In the genomic region with DNA sequence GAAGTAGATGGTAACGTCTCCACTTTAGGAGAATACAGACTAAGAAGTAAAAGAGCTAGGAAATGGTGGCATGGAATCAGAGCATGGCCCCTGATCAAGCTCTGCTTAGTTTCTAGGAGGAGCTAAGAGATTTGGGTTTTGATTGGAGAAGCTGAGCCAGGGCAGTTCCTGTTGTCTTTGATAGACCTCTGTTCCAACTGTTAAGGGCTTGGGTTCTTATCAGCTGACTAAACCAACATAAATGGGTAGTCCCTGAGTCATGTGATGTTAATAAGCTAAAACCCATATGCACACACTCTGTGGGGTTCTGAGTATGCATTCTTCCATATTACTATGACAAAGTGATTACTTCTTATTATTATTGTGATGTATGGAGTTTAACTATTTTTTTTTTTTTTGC, we compare ENCODE assay signal across 35 mouse cellular contexts.
"Had no signal": no experiment of that assay in that cellular context is flagged by ENCODE, and none has a peak within 500 bp of the region (broad histone marks: within the 10 kb centered on the region; RNA-seq: fewer than 3 reads in every experiment).

No protein-coding gene starts in this region.

- H3K4me3 ChIP-seq: heart, embryonic 12.5 days; heart, embryonic 13.5 days; heart, embryonic 15.5 days; hindbrain, embryonic 10.5 days; hindbrain, embryonic 12.5 days; hindbrain, embryonic 13.5 days; hindbrain, embryonic 15.5 days; intestine, embryonic 15.5 days; kidney, embryonic 15.5 days; layer of hippocampus, adult 2 months; left cerebral cortex, adult 2 months had no signal

- H3K4me1 ChIP-seq: heart, embryonic 12.5 days; heart, embryonic 13.5 days; heart, embryonic 15.5 days; hindbrain, embryonic 10.5 days; hindbrain, embryonic 12.5 days; hindbrain, embryonic 13.5 days; hindbrain, embryonic 15.5 days; intestine, embryonic 15.5 days; kidney, embryonic 15.5 days had no signal

- H3K36me3 ChIP-seq: heart, embryonic 12.5 days; heart, embryonic 13.5 days; heart, embryonic 15.5 days; hindbrain, embryonic 10.5 days; hindbrain, embryonic 12.5 days; hindbrain, embryonic 13.5 days; hindbrain, embryonic 15.5 days; intestine, embryonic 15.5 days; kidney, embryonic 15.5 days had no signal

- H3K9me3 ChIP-seq: heart, embryonic 12.5 days; heart, embryonic 13.5 days; heart, embryonic 15.5 days; hindbrain, embryonic 10.5 days; hindbrain, embryonic 12.5 days; hindbrain, embryonic 13.5 days; hindbrain, embryonic 15.5 days; intestine, embryonic 15.5 days; kidney, embryonic 15.5 days had no signal

- H3K27me3 ChIP-seq: heart, embryonic 12.5 days; heart, embryonic 13.5 days; heart, embryonic 15.5 days; hindbrain, embryonic 12.5 days; hindbrain, embryonic 13.5 days; hindbrain, embryonic 15.5 days; intestine, embryonic 15.5 days; kidney, embryonic 15.5 days had no signal

- H3K4me2 ChIP-seq: heart, embryonic 11.5 days; heart, embryonic 12.5 days; heart, embryonic 13.5 days; heart, embryonic 15.5 days; hindbrain, embryonic 12.5 days; hindbrain, embryonic 13.5 days; hindbrain, embryonic 14.5 days; hindbrain, embryonic 15.5 days; intestine, embryonic 15.5 days; kidney, embryonic 15.5 days had no signal

- DNase-seq: heart, postnatal 10 days; heart, postnatal 14 days; heart, postnatal 36 days; heart, postnatal 4 days; kidney, adult 11 months; kidney, adult 18-20 months; kidney, adult 2 months; kidney, adult 8-10 months; kidney, adult 9 months; kidney, postnatal 10 days; kidney, postnatal 14 days; kidney, postnatal 25 days; kidney, postnatal 36 days; kidney, postnatal 4 days; layer of hippocampus, adult 9-11 months; layer of hippocampus, postnatal 36 days had no signal

- H3K27ac ChIP-seq: heart, embryonic 13.5 days; heart, embryonic 15.5 days; hindbrain, embryonic 10.5 days; hindbrain, embryonic 12.5 days; hindbrain, embryonic 13.5 days; hindbrain, embryonic 14.5 days; hindbrain, embryonic 15.5 days; hindbrain, postnatal 0 days; intestine, embryonic 15.5 days; kidney, embryonic 15.5 days; kidney, postnatal 0 days; layer of hippocampus, adult 2 months; left cerebral cortex, adult 2 months had no signal

- H3K9ac ChIP-seq: heart, embryonic 12.5 days; heart, embryonic 13.5 days; heart, embryonic 15.5 days; hindbrain, embryonic 12.5 days; hindbrain, embryonic 13.5 days; hindbrain, embryonic 14.5 days; hindbrain, embryonic 15.5 days; intestine, embryonic 15.5 days; kidney, embryonic 15.5 days had no signal

- ATAC-seq: hindbrain, embryonic 16.5 days; hindbrain, postnatal 0 days; inflammation-experienced regulatory T-cells, adult 6 months; intestine, embryonic 15.5 days; intestine, embryonic 16.5 days; intestine, postnatal 0 days had no signal
